Mouse (Mus musculus) liver, adult 2 months (tissue): Measurements from ENCODE around the gene Scoc.

Experiments used
- CTCF ChIP-seq: fragments of 200-500 bp; IDR thresholded peaks from 2 replicates; pipeline ENCODE4 v1.5.1; 2011; ENCODE audit warnings: low read depth, low read length, control low read depth
- POLR2A ChIP-seq: fragments of 200-500 bp; IDR thresholded peaks from 2 replicates; pipeline ENCODE4 v1.6.1; 2011; ENCODE audit warnings: low read length, control low read depth; ENCODE audit not compliant: insufficient read depth; ENCODE audit errors: extremely low read depth

GRCm38 (mm10) chr8:83405548-83405947 lies 52.6 kb downstream of the Scoc start:
- TF ChIP-seq CTCF (no peak), POLR2A (no peak)
